Mouse (Mus musculus) kidney, postnatal 14 days (tissue): Measurements from ENCODE around the gene Myh14.

Experiments
- DNase-seq: peaks from one replicate; pipeline ENCODE4 v3.0.0; 2022; ENCODE audit warnings: mixed read lengths

Gene Myh14

DNA sequence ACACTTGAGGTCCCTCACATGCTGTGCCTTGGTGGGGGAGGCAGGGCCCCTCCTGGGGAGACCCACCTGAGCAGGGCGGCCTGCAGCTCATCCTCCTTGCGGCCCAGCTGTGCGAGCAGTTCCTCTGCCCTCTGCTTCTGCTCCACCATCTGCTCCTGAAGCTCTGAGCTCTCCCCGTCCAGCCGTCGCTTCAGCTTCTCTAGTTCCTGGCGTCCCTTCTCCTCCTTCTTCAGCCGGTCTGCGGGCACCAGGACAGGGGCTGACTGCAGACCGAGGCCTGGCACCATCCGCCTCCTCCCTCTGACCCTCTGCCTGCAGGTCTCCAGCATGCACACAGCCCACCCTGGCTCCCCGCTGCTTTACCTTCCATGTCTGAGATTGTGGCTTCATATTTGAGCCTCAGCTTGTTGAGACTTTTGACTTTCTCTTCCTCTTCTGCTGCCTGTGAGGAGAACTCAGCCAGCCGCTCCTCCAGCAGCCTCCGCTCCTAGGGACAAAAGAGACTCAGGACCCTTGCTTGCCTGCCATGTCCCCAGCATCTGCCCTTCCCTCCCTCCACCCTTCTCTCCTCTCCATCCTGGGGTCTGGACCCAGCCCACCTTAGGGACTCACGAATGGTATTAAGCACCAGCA is 42.1 kb downstream of the Myh14 start:
- no peak for DNase-seq

DNA sequence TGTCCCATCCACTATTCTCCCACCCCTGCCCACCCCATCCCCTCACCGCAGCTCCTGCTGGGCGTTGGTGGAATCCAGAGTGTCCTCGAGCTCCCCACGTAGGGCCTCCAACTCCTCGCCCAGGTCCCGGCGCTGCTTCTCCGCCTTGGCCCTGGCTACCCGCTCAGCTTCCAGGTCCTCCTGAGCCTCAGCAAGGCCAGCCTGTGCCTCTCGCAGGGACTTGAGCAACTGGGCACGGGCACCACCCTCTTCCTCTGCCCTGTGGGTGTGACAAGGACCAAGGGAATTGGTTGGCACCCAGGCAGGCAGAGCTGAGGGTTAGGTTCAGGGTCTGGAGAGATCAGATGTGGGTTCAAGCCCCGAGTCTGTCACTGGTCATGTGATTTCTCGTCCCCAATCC is 43.7 kb downstream of the Myh14 start:
- DNase-seq, result no peak

- DNase-seq, result no peak
Observed at GRCm38 (mm10) chr7:44626068-44626385, 44.6 kb downstream of the Myh14 start.

- no peak for DNase-seq
Observed at GRCm38 (mm10) chr7:44625241-44626067, 45.2 kb downstream of the Myh14 start.

DNA sequence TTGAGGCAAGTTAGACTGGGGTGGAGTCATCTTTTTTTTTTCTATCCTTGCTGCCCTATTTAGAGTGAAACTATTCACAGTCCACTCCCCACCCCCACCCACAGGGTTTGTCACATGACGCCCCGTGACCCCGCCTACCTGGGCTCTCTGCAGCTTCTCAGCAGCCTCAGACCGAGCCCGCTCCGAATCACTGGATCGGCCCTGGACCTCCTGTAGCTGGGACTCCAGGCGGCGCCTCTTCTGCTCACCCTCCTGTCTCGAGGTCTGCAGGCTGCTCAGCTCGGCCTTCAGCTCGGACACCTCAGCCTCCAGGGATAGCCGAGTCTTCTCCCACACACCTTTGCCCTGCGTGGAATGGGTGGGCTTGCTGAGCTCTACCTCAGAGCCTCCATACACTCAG is 45.8 kb downstream of the Myh14 start:
- no peak for DNase-seq

DNA sequence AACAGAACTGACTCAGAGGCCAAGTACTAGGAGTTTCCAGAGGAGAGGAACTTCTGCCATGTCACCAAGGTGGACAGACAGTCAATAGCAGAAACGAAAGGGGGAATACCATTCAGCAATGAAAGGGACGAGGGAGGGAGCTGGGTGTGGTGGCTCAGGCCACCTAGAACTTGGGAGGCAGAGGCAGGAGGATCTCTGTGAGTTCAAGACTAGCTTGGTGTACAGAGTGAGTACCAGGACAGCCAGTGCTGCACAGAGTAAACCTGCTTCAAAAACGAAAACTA is 46.2 kb downstream of the Myh14 start:
- no peak for DNase-seq

DNA sequence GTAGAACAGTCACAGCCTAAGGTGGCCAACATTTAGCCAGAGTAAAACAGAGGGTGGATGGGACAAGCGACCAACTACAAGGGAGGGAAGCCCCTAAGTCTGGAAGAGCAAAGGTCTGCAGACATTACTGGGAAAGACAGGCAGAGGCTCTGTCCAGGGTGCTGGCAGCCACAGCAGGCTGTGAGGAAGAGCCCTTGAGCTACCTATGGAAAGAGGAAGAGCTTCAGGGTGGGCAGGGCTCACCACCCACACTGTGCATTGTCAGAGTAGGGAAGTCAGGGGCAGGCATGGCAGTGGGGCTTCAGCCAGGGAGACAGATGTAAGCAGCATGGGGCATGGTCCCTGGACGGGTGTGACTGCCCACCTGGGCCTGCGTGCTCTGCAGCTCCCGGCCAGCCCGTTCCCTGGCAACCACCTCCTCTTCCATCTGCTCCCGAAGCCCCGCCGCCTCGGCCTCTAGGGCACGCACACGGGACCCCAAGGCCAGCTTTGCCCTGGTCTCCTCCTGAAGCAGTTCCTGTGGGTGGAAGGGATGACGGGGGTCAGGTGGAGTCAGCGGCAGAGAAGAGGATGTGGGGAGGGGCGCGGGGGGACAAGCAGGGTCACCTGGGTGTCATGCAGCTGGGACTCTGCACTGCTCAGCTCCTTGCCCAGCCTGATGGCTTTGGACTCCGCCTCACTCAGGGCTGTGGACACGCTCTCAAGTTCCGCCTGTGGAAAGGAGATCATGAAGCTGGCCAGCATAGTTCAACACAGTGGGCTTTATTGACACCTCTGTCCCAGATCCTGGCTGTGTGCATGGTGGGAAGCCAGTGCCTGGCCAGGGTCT is 46.7 kb downstream of the Myh14 start:
- DNase-seq, result no peak

DNA sequence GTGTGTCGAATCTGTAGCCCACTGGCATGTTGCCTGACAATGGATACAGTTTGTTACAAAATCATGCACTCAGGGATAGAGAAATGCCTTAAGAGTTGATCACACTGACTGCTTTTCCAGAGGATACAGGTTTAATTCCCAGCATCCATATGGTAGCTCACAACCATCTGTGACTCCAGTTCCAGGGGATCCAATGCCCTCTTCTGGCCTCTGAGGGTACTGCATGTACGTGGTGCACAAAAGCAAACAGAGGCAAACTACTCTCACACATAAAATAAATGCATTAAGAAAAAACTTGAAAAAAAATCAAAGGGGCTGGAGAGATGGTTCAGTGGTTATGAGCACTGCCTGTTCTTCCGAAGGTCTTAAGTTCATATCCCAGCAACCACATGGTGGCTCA is 53.6 kb downstream of the Myh14 start:
- DNase-seq, result no peak

DNA sequence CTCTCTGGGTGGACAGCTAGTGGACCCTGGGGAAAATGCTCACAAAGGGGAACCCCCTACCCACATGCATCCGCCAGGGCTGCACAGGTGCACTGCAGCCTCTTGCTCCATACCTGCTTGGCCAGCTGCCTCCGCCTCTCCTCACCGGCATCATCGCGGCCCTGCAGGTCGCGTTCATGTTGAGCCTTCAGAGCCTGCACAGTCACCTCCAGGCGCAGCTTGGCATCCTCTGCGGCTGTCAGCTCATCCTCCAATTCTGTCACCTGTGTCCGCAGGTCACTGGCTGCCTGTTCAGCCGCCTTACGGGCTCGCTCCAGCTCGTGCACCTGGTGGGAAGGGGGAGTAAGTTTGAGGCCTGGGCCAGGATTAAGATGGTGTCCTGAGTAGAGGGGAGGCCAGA is 54.7 kb downstream of the Myh14 start:
- DNase-seq, result no peak

DNA sequence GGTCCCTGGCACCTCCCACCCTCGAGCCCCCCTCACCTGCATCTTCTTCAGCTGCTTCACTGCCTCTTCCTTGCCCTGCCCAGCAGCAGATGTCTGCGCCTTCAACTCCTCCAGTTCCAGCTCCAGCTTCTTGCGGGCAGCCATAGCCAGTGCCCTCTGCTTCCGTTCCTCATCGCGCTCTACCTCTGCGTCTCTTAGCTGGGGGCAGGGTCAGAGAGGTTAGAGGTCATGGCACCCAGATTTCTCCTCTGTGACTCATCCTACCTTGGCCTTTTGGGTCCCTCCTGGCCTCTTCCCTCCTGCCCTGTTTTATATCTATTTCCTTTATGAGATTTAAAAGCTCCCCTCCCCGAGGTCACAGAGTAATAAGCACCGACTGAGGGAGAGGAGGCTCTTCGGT is 55.3 kb downstream of the Myh14 start:
- DNase-seq, result no peak

- DNase-seq, result no peak
Observed at GRCm38 (mm10) chr7:44614041-44614688, 56.5 kb downstream of the Myh14 start.

GRCm38 (mm10) chr7:44612192-44612591 is 58.5 kb downstream of the Myh14 start:
- DNase-seq, result no peak

- DNase-seq, result peak; percentile 31
Observed at GRCm38 (mm10) chr7:44606171-44606901, 64.3 kb downstream of the Myh14 start.

- DNase-seq, result no peak
Observed at GRCm38 (mm10) chr7:44605436-44605835, 65.2 kb downstream of the Myh14 start.

DNA sequence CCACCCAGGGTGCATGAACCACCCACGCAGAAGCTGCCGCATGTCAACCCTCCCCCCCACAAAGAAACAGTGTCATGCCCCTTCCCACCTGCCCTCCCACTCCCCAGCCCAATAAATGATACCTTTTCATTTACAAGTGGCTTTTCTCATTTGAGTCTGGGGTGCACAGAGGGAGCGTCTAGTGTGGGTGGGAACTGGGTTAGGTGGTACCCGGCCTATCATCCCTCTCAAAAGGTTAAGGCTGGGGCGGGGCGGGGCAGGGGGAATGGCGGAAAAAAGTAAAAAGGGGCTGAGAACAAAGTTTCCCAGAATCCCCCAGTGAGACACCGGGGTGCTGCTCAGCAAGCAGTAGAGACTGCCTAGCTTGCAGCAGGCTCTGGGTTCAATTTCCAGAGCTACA is 66.0 kb downstream of the Myh14 start:
- no peak for DNase-seq

- DNase-seq, result no peak
Observed at GRCm38 (mm10) chr7:44604139-44604606, 66.5 kb downstream of the Myh14 start.

DNA sequence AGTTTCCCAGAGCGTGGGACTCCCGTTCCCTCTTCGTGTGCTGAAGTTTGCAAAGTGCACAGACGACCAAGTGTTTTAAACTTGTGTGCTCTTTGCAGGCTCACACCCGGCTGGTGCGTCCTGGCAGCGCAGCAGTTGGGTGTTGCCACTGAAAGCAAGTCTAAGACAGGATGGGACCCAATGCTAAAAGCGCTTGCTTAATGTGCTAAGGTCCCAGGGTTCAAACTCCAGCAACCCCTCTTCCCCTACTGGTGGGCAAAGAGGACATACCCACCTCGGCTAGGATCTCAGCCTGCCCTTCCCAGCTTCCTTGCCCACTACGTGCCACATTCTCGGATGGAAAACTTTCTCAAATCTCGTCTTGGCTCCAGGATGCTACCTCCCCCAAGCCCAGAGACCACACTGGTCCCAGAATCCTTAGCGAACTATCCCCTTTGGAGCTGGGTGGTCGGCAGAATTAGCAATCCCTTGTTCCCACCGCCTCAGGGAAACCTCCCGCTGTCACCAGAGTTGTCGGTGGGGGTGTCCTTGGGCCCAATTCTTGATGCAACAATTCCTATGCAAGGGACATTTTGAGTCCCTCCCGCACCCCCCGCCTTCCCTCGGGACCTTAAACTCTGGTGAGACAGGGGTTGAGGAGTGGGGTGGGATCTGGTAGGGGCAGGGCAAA is 67.3 kb downstream of the Myh14 start:
- no peak for DNase-seq

DNA sequence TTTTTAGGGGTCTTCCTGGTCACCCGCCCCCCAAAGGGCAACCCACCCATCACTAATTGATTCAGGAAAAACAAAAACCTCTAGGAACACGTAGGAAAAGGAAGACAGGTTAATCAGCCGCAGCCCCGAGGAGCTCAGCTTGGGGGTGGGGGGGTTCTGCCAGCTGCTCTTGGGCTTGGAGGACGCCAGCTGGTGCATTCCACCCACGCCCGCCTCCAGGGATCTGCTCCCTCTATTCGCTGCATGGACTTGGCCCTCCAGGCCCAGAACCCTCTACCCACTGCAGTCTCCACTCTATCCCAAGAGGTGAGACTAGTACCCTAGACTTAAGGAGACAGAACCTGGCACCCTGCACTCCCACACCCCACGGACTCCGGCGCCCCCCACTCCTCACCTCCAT is 68.2 kb downstream of the Myh14 start:
- no peak for DNase-seq

GRCm38 (mm10) chr7:44601646-44602045 is 69.0 kb downstream of the Myh14 start:
- DNase-seq, result no peak

DNA sequence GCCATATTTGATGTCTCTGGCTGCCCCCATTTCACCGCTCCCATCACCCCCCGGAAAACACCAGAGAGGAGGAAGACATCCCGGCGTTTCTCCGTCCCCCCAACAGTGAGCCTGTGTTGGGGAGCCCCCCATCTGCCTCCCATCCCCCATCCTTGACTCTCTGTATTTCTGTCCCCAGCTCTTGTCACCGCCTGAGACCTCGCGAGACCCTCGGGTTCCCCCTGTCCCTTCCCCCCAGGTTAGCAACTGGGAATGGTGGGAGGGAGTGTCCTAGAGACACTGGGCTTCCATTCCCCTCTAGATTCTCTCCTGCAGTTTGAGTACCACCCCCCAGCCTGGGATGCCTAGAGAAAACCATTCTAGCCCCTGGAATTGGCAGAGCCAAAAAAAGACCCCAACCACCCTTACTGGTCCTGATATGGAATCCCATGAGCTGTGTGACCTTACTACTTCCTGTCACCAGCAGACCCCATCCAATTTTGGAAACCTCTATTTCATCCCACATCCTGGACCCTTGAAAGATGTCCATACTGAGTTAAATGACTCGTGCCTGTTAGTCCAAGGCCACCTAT is 69.9 kb downstream of the Myh14 start:
- DNase-seq, result no peak

- DNase-seq, result no peak
Observed at GRCm38 (mm10) chr7:44598336-44598735, 72.3 kb downstream of the Myh14 start.

- no peak for DNase-seq
Observed at GRCm38 (mm10) chr7:44597666-44598065, 73.0 kb downstream of the Myh14 start.
